Mouse (Mus musculus) stomach, embryonic 16.5 days (tissue): ENCODE measurements around the gene Ankle1. TPM values are rescaled to one million over a fixed set of nuclear protein-coding genes. Genes with fewer than 3 reads are reported as not detected.

Experiments
- ATAC-seq: fragments of 200-750 bp; cut with Nextera tagmentation; 2 replicates; pipeline ENCODE4 v1.8.0; 2017; ENCODE audit warnings: moderate number of reproducible peaks, moderate TSS enrichment; ENCODE audit not compliant: insufficient read depth, low FRiP score
- H3K27ac ChIP-seq: fragments of 300-500 bp; sonication (generic); 2 replicates; pipeline ENCODE4 v1.5.1; 2014; ENCODE audit warnings: low read length
- H3K27me3 ChIP-seq: fragments of 300-500 bp; sonication (generic); 2 replicates; pipeline ENCODE4 v1.6.1; 2014; ENCODE audit warnings: low read length, control low read depth, mixed read lengths; ENCODE audit not compliant: control insufficient read depth, insufficient read depth
- H3K36me3 ChIP-seq: fragments of 300-500 bp; sonication (generic); 2 replicates; pipeline ENCODE4 v1.6.1; 2014; ENCODE audit warnings: low read length; ENCODE audit not compliant: control insufficient read depth, insufficient read depth
- H3K4me1 ChIP-seq: fragments of 300-500 bp; sonication (generic); 2 replicates; pipeline ENCODE4 v1.6.1; 2014; ENCODE audit warnings: low read length, control low read depth, mixed read lengths; ENCODE audit not compliant: control insufficient read depth, insufficient read depth
- H3K4me2 ChIP-seq: fragments of 300-500 bp; sonication (generic); 2 replicates; pipeline ENCODE4 v1.6.1; 2014; ENCODE audit warnings: low read depth, low read length, mixed read lengths
- H3K4me3 ChIP-seq: fragments of 300-500 bp; sonication (generic); replicated peaks from 2 replicates; pipeline ENCODE4 v1.5.1; 2014; ENCODE audit warnings: mild to moderate bottlenecking, low read length
- H3K9ac ChIP-seq: fragments of 300-500 bp; sonication (generic); 2 replicates; pipeline ENCODE4 v1.6.1; 2014; ENCODE audit warnings: low read length
- H3K9me3 ChIP-seq: fragments of 300-500 bp; sonication (generic); replicated peaks from 2 replicates; pipeline ENCODE4 v1.6.1; 2016; ENCODE audit warnings: low read length, control low read depth; ENCODE audit not compliant: control insufficient read depth
- WGBS: fragments of 180-500 bp; shearing (Covaris S2); extraction: QIAGEN DNeasy Blood & Tissue Kit; methylation state at CpG from one replicate; pipeline ENCODE4 v1.1.7; 2014; 5-methylcytosine and 5-hydroxymethylcytosine counted together
- polyA plus RNA-seq: library from polyadenylated mRNA; unstranded; fragments of >200 nt; fragmentation: Nextera tagmentation; extraction: Ambion mirVana; gene quantifications from 2 replicates; pipeline ENCODE4 v1.2.1, GENCODE M21; 2015

The Ankle1 gene
- polyA plus RNA-seq, 1 experiment from 2014 or later: 38.7 TPM

DNA sequence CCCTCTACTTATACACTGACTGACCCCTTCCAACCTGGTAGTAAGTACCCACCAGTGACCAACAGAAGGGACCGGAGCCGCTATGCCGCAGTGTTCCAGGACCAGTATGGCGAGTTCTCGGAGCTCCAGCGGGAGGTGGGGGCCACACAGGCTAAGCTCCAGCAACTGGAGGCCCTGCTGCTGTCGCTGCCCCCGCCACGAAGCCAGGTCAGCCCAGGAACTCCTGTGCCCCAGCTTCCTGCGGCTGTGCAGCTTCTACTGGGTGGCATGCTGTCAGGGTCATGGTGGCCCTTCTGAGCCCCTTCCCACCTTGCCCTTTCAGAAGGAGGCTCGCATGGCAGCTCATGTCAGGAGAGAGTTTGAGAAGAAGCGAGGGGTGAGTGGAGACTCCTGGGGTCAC is 33.4 kb upstream of the Ankle1 start:
- no peak overlapping the region for H3K4me2 ChIP-seq
- H3K27me3 ChIP-seq: no peaks in the 10 kb centered on the region
- WGBS: 80% methylated on average over 12 of the region's 12 CpGs
- no peak for ATAC-seq
- H3K9ac ChIP-seq: no peak overlapping the region
- no peak overlapping the region for H3K4me3 ChIP-seq
- peaks cover 36% of the 10 kb centered on the region for H3K4me1 ChIP-seq
- peaks cover 5% of the 10 kb centered on the region; the same call in 1 of the 2 replicates for H3K36me3 ChIP-seq
- no peak overlapping the region for H3K27ac ChIP-seq
- no peaks in the 10 kb centered on the region for H3K9me3 ChIP-seq

DNA sequence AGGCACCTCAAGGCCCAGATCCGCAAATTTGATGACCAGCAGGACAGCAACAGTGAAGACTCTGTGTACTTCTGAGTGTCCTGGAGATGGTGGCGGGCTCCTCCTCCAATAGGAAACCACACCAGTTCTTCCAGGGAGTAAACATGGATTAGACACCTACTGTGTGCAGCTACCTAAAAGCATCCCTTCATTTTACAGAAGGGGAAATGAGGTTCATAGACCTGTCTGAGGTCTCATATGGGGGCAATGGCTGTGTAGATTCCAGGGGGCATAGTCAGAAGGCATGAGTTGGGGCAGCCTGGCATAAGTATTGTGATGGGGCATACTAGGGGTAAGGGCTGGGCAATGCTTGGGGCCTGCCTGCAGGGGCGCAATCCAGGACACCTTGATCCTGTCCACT is 32.8 kb upstream of the Ankle1 start:
- Histone ChIP-seq H3K4me3 (no peak overlapping the region), H3K36me3 (peaks cover 5% of the 10 kb centered on the region; the same call in 1 of the 2 replicates), H3K4me2 (no peak overlapping the region), H3K9me3 (no peaks in the 10 kb centered on the region), H3K4me1 (peaks cover 31% of the 10 kb centered on the region), H3K9ac (no peak overlapping the region), H3K27me3 (no peaks in the 10 kb centered on the region), H3K27ac (no peak overlapping the region)
- ATAC-seq: no peak
- WGBS: 94% methylated on average over 3 of the region's 3 CpGs

DNA sequence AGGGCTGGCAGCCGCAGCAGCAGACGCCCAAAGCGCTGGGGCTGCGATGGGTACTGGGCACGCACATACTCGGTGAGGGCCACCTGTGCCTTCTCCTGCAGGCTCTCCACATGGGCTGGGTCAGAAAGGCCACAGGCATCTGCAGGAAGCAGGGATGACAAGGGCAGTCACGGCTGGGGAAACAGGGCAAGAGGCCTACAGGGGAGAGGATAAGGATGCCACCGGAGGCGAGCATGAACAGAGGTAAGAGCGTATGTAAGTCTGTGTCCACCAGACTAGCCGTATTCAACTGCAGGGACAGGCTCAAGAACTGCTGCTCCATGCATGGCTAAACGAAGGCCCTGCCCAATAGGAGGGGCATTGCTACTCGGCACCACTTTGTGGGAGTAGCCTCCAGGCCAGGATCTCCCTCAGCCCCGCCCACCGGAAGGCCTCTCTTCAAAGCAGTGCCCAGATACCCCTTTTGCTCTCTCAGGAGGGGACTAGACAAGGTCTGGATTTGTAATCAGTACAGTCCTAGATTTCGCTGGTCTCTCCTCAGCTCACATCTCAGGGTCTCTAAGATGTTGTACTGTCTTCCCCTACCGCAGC is 31.1 kb upstream of the Ankle1 start:
- no peak for ATAC-seq
- WGBS: 81% methylated on average over 17 of the region's 17 CpGs
- H3K4me3 ChIP-seq: no peak overlapping the region
- no peak overlapping the region for H3K4me2 ChIP-seq
- peaks cover 37% of the 10 kb centered on the region for H3K4me1 ChIP-seq
- no peak overlapping the region for H3K9ac ChIP-seq
- no peaks in the 10 kb centered on the region for H3K9me3 ChIP-seq
- H3K27ac ChIP-seq: no peak overlapping the region
- no peaks in the 10 kb centered on the region for H3K27me3 ChIP-seq
- H3K36me3 ChIP-seq: peaks cover 5% of the 10 kb centered on the region; the same call in 1 of the 2 replicates

DNA sequence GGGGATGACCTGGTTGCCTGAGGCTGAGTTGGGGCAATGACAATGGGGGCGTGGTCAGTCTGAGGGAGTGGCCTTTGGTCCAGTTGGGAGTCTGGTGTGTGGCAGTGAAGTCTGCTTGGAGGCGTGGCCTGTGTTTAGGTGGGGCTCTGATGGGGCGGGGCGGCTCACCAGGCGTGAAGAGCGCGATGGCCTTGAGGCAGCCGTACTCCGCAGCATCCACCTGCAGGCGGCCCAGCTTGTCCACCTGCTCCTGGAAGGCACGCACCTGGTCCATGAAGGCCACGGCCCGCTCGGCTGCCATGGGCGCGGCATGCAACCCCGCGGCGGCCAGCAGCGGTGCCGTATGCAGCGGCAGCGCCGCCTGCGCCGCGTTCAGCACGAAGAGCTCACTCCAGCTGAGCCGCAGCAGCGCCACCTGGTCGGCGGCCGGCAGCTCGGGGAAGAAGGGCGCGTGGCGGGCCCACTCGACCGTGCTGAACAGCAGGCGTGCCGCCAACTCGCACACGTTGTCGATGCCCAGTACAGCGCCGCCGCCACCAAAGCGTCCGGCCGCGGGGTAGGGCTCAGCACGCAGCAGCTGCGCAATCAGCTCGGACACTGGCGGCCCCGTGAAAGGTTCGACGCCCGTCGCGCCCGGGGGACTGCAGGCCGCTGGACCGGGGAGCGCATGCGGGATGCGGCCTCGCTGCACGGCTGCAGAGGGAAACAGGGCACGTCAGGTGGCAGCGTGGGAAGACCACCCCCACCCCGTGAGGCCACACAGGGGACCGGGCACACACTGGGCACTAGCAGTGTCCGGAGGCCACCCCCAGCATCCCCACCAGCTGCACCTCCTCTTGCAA is 30.0 kb upstream of the Ankle1 start:
- H3K4me3 ChIP-seq: peak overlapping the region; percentile 9
- peak overlapping the region; percentile 46 for H3K4me2 ChIP-seq
- H3K9me3 ChIP-seq: no peaks in the 10 kb centered on the region
- H3K36me3 ChIP-seq: peaks cover 5% of the 10 kb centered on the region; the same call in 1 of the 2 replicates
- H3K27ac ChIP-seq: peak overlapping the region; percentile 26; the same call in 1 of the 2 replicates
- H3K9ac ChIP-seq: peak overlapping the region; percentile 53; the same call in 1 of the 2 replicates
- ATAC-seq: peak; percentile 24; the same call in 1 of the 2 replicates
- 12% methylated on average over 74 of the region's 74 CpGs for WGBS
- H3K27me3 ChIP-seq: no peaks in the 10 kb centered on the region
- H3K4me1 ChIP-seq: peaks cover 38% of the 10 kb centered on the region

DNA sequence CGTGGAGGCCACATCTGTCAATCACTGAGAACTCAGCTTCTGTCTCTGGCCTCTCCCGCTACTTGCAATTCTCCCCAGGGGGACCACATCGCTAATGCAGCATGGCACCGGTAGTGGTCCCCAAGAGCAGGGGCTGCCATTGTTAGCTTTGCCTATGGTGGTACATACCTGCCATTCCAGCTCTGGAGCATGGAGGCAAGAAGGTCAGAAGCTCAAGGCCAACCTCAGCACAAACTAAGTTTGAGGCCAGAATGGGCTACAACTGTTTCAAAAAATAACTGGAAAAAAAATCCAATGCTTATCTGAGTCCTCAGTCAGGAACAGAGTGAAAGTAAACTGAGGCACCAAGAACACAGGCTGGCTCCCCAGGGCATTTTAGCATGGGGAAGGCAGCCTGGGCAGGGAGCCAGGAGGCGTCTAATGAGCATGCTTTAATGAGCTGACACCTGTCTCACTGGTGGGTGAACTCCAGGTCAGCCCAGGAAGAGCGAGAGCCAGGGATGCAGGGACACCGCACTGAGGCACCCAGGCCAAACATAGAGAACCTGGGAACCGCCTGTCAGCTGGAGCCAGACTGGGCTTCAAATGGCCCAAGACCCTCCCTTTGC is 29.3 kb upstream of the Ankle1 start:
- Histone ChIP-seq H3K36me3 (peaks cover 5% of the 10 kb centered on the region; the same call in 1 of the 2 replicates), H3K4me2 (peak overlapping the region; percentile 46), H3K4me3 (peak overlapping the region; percentile 9; the same call in 1 of the 2 replicates), H3K9me3 (no peaks in the 10 kb centered on the region), H3K9ac (peak overlapping the region; percentile 53; the same call in 1 of the 2 replicates), H3K4me1 (peaks cover 38% of the 10 kb centered on the region), H3K27ac (no peak overlapping the region), H3K27me3 (no peaks in the 10 kb centered on the region)
- no peak for ATAC-seq
- 55% methylated on average over 8 of the region's 8 CpGs for WGBS

DNA sequence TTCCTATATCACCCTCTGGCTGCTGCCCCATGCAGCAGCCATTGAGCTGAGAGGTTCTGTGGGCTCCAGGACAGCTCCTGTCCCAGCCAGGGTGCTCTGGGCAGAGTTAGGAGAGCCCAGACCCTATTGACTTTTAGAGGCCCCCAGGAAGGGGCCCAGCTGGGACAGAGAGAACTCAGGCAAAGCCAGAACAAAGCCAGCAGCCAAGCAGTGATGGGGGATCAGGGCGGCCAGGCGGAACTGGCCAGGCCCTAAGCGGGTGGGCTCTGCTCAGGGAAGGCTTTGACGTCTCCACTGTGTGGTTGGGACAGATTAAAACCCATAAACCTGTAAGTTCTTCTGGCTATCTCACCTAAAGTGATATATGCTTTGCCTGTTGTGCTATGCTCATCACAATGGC is 26.8 kb upstream of the Ankle1 start:
- Histone ChIP-seq H3K27ac (no peak overlapping the region), H3K9me3 (no peaks in the 10 kb centered on the region), H3K4me3 (peak overlapping the region; percentile 97), H3K36me3 (peaks cover 1% of the 10 kb centered on the region; the same call in 1 of the 2 replicates), H3K9ac (peak overlapping the region; percentile 97; the same call in 1 of the 2 replicates), H3K4me2 (peak overlapping the region; percentile 98), H3K4me1 (peaks cover 53% of the 10 kb centered on the region), H3K27me3 (no peaks in the 10 kb centered on the region)
- ATAC-seq: no peak
- 62% methylated on average over 4 of the region's 4 CpGs for WGBS

DNA sequence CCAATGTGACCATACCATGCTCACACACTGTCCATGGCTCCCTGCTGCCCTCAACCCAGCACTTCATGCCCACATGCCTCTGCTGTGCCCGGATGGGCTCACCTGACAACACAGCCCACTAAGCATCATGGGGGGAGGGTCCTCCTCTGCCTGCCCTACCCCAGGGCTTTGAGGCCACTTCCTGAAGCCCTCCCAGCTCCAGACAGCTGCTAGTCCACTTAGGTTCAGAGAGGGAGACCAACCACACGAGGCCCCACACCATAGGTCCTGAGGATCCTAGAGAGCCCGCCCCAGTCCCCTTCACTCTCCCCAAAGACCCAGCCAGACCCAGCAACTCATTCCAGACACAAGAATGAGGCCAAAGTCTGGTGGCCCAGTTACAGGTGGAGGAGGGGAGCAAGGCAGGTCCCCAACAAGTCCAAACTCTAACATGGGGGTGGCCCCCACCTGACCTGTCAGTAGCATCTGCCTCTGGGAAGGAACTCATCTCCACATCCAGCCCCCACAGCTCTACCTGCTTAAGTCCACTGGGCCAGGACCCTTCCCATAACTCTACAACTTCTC is 26.2 kb upstream of the Ankle1 start:
- Histone ChIP-seq H3K27me3 (no peaks in the 10 kb centered on the region), H3K9ac (peak overlapping the region; percentile 97), H3K27ac (no peak overlapping the region), H3K36me3 (no peaks in the 10 kb centered on the region; the same call in 1 of the 2 replicates), H3K4me3 (peak overlapping the region; percentile 97), H3K4me2 (peak overlapping the region; percentile 98), H3K9me3 (no peaks in the 10 kb centered on the region), H3K4me1 (peaks cover 53% of the 10 kb centered on the region)
- ATAC-seq: no peak
- WGBS: 51% methylated on average over 3 of the region's 3 CpGs

DNA sequence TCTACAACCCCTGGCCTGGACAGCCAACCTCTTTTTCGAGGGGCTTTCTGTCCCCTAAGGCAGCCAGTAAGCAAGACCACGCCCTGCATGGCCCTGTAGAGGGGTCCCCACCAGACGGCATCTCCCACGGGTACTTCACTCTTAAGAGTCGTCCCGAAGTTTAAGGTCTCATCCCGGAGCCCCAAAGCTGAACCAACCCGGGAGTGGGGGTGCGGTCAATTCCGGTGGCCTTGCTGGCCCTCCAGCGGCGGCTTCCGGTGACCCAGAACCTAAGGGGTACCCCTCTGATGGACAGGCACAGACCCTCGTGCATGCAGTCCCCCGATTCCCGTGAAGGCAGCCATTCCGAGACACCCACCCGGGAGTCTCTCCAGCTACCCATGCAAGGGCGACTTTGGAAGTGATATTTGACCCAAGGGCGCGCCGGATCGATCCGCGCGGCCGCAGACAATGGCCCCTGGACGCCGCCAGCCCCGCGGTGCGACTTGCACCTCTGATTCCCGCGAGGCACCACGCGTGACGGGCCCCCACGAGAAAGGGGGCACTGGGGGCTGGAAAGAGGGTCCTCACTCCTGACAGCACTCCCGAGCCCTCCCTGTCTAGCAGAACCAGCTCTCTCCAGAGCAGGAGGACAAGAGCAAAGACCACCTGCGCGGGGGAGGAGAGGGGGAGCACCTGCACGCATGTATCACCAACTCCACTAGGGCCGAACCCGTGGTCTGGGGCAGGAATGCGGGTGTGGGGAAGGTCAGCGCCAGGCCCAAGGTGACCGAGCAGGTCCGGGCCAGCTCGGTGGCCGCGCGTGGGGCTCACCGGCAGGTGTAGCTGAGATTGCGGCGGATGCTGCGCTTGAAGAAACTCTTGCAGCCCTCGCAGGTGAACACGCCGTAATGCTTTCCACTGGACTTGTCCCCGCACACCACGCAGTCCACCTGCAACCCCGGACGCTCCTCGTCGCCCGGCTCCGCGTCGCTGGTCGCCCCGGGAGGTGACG is 25.3 kb upstream of the Ankle1 start:
- H3K9me3 ChIP-seq: no peaks in the 10 kb centered on the region
- peak overlapping the region; percentile 97 for H3K9ac ChIP-seq
- ATAC-seq: no peak
- 1% methylated on average over 72 of the region's 72 CpGs for WGBS
- peak overlapping the region; percentile 98; the same call in 1 of the 2 replicates for H3K27ac ChIP-seq
- H3K4me3 ChIP-seq: peak overlapping the region; percentile 97
- H3K4me2 ChIP-seq: peak overlapping the region; percentile 98
- H3K36me3 ChIP-seq: no peaks in the 10 kb centered on the region; the same call in 1 of the 2 replicates
- no peaks in the 10 kb centered on the region for H3K27me3 ChIP-seq
- H3K4me1 ChIP-seq: peaks cover 48% of the 10 kb centered on the region
